Mouse (Mus musculus) frontal cortex, postnatal 10 days (tissue): ENCODE results near the gene Tmem209.

Experiments used
- DNase-seq, 2 experiments: peaks; one replicate each; pipeline ENCODE4 v3.0.0; 2022; ENCODE audit warnings: low spot score in 2 of 2, mixed read lengths in 1 of 2

Gene Tmem209

DNA sequence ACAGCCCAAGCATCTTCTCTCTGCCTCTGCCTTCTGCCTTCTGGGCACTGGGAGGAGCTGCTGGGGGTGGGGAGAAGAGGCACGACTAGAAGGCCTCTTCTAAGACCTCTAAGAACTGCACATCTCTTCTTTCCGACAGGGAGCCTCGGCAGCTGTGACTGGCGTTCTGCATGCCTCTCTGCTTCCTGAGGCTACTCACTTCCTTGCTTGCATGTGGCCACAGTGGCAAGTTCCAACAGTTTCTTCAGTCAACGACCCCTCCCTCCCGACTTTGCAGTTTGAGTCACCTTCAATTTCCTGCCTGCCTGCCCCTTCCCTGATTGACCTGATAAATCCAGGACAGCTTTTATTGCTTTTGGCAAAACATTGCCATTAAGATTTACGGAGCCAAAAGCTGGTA, 46.8 kb downstream of the Tmem209 start:
- no peak for DNase-seq

- DNase-seq: no peak
Measured at GRCm38 (mm10) chr6:30461755-30462344, 47.7 kb downstream of the Tmem209 start.

GRCm38 (mm10) chr6:30460750-30461446, 48.7 kb downstream of the Tmem209 start:
- peak; percentile 78 to 93 for DNase-seq

DNA sequence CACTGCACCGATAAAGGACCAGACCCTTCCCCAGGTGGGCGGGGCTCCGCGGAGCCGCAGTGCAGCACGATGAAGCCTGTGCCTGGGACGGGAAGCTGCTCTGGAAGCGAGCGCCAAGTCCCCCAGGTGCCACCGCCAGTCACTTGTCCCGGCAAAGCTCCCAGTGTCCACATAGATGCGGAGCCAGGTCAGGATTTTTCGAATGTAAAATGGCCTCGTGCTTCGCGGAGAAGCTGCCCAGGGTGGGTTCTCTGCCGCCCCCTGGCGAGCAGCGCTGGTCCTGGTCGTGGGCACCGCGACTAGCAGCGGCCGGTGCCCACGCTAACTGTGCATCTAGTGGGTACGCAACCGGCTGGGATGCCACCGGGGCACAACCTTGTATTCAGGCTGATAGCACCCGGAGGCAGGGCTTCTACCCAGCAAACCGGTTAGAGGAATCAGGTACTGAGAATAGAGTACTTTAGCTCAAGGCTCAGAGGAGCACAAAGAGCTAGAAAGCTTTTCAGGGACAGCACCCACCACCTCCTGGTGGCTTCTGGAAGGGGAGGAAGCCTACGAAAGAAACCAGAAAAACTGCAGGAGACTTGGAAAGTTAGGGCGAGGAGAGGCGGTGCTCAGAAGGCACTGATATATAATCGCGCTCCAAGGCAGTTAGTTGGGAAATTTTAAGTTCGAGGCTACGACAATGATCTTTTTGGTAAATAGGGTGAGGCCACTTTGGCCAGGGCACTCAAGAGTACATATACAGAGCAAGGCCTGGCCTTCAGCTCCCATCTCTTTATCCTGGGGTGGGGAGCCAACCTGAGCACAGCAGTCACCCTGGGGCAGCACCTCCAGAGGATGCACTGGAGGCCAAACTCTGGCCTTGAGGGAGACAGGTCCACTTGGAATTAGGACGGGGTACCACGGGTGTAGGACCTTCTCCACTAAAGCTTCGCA, 49.5 kb downstream of the Tmem209 start:
- DNase-seq: peak; percentile 59 to 77

DNA sequence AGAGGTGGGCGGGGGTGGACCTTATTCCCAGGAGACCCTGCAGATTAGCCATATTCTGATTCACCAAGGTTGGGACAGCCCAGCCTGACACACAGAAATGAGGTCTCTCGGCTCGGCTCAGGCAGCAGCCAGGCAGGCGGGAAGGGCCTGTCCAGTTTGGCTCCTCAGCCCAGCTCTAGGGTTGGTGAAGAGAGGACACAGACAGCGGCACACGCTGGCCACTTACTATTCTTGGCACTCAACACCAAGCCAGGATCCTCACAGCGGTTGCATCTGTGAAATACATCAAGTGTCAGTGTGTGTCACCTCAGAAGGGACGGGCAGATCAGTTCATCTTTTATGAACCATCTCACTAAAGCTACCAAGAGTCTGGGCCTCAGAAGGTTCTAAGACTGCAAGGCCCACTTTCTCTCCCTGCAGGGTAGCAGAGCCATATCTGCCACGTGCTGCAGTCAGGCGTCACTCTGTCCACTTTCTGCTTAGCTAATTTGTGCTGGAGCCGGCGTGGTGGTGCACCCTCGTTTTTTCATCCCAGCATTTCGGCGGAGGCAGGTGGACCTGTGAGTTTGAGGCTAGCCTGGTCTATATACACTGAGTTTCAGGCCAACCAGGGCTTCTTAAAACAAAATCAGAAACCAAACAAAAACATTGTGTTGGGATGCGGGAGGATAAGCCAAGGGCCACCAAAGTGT, 50.4 kb downstream of the Tmem209 start:
- DNase-seq: peak in 1 of 2 experiments; percentile 13

DNA sequence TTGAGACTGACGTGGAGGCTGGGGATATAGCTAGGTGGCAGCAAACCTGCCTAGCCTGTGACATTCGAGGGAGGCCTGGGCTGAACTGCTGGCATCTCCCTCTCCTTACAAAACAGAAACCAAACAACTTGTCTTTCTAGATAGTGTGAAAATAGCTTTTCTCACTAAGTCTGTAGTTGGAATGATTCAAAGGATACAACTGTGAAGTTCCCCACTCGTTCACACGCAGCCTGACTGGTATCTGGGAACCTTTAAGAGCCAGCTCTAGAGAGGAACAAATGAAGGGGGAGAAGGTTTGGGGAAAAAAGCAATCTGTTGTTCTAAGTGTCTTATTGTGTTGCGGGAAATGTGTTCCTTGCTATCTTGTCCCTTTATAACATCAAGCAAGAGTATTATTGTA, 51.0 kb downstream of the Tmem209 start:
- DNase-seq: no peak

DNA sequence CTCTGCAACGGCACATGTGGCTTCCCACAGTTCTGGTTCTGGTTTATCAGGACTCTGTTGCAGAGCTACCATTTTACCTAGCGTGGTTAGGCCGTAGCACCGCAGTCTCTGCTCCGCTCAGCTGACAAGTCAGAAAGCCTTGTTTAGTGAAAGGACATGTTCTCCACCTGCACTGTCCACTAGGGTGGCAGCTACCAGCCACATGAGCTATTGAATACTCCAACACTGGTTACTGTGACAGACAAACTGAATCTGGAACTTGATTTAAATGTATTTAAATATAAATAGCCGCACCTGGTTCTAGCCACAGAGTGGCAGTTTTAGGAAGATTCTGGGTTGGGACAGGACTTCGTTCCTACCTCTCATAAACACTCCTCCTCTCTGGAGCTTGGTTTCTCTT, 52.6 kb downstream of the Tmem209 start:
- DNase-seq: no peak

DNA sequence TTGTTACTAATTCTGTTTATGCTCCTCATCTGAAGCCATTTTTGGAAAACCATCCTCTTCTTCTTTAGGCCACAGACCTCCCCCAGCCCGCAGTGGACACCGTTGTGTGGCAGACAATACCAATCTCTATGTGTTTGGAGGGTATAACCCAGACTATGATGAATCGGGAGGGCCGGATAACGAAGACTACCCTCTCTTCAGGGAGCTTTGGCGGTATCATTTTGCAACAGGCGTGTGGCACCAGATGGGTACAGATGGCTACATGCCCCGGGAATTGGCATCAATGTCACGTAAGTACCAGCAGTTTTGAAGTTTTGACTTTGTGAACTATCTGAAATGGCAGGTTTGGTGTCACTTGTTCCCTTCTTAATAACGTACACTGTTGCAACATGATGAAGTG, 70.0 kb downstream of the Tmem209 start:
- DNase-seq: no peak

DNA sequence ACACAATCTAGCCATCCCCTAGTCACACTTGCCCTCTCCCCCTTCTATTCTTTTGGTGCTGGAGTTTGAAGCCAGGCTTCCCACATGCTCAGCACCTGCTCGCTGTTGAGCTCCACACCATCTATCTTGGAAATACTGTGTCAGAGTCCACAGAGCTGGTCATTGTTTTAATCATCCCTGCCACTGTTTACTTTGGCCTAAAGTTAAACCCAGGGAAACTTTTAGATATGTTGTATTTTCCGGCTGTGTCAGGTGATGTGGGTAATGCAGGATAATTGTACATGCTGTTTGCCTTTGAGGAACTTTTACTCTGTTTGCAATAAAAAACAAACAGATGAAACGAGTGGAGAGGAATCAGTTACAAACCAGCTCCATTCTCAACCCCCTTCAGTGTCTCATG, 72.5 kb downstream of the Tmem209 start:
- no peak for DNase-seq

DNA sequence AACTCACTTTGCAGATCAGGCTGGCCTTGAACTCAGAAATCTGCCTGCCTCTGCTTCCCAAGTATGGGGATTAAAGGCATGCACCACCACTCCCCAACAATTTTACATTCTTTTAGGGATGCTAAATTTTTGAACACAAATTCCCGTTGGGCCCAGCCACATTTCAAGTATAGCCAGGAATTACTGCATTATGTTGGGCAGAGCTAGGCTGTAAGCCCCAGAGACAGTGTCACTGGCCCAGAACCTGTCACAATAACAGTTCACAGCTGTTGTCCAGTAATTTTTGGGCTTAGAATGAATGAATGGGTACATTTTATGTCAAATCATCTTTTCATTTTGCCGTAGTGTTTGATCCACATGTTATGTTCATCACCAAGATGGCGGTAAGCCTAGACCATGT, 73.1 kb downstream of the Tmem209 start:
- no peak for DNase-seq

DNA sequence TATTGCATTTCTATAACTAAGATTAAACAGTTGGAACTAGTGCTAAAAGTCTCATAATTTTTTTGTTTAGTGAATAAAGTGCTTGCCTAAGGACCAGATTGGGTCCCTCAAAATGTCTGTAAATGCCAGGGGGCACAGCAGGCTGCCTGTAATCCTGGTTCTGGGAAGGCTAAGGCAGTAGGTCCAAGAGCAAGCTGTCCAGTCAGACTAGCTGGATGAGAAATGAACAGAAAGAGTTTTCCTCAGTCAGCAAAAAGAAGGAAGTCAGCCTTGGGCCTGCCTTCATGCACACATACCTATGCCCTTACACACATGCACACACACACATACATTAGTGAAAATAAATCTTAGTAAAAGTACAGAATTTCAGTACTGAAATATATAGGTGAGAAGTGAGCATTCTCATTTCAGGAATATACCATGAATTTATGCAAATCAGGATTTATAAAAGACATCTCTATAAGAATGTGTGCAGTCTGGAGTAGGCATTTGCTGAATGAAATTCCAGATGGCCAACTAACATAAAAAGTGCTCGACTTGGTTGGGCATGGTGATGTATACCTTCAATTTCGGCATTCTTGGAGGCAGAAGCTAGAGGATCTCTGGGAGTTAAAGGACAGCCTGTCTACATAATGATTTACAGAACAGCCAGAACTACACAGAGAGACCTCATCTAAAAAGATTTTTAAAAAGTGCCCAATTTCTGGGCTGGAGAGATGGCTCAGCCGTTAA, 77.0 kb downstream of the Tmem209 start:
- DNase-seq: no peak
